Mouse (Mus musculus) cerebellum, adult 2 months (tissue): Measurements from ENCODE around the gene Dyrk2.

Experiments used
- CTCF ChIP-seq: fragments of 200-500 bp; IDR thresholded peaks from 2 replicates; pipeline ENCODE4 v1.5.1; 2011; ENCODE audit warnings: low read depth, mild to moderate bottlenecking, control low read depth, low read length, moderate library complexity, borderline replicate concordance; ENCODE audit not compliant: insufficient read depth
- POLR2A ChIP-seq: fragments of 200-500 bp; IDR thresholded peaks from 2 replicates; pipeline ENCODE4 v1.6.1; 2011; ENCODE audit warnings: low read length, control low read depth, borderline replicate concordance; ENCODE audit not compliant: insufficient read depth

- no peak for TF ChIP-seq POLR2A
- no peak for TF ChIP-seq CTCF
Observed at GRCm38 (mm10) chr10:118840598-118840997, 29.4 kb downstream of the Dyrk2 start.
